Mouse (Mus musculus) lung, postnatal 25 days (tissue): ENCODE data around the gene Scn3b.

ENCODE experiments used
- DNase-seq: peaks from one replicate; pipeline ENCODE4 v3.0.0; 2022; ENCODE audit warnings: low spot score

The Scn3b gene

GRCm38 (mm10) chr9:40339578-40339977, 70.6 kb downstream of the Scn3b start:
- no peak for DNase-seq
